Comparison of ENCODE assay signal across 24 mouse cellular contexts in the genomic region with DNA sequence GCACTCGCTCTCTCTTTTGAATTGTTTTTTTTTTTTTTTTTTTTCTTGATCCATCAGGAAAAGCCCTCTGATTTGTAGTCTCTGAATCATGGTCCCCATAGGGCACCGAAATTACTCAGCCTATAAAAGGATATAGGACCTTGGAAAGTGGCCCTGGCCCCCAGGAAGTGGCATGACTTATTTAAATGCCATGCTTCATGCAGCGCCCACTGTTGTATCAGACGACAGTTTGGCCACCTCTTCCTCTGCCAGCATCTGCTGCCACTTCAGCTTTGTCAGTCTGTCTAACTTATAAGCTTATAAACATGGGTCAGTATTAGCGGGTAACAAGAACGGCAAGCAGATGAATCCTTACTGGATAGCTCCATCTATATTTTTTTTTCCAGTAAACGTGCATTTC. TPM values are rescaled to one million over a fixed set of nuclear protein-coding genes. Genes with fewer than 3 reads are reported as not detected.
DNase-seq lines count a peak whose midpoint lies in the region; ATAC-seq and TF ChIP-seq lines count a peak whose summit lies in the region.
"Had no signal": no experiment of that assay in that cellular context is flagged by ENCODE, and none has a peak within 500 bp of the region (broad histone marks: within the 10 kb centered on the region; RNA-seq: fewer than 3 reads in every experiment).

No protein-coding gene starts in this region.

- DNase-seq in midbrain, embryonic 11.5 days (ENCODE audit: low spot score, missing footprints) = peak; percentile 44
- no peak for DNase-seq in midbrain, embryonic 10.5 days (ENCODE audit: low spot score)
- DNase-seq in adrenal gland, adult 8-10 months = peak; percentile 17
- DNase-seq in adrenal gland, postnatal 14 days = peak; percentile 63
- DNase-seq in right cerebral cortex, adult 18-20 months = no peak
- no peak for DNase-seq in lung, adult 2 months
- DNase-seq: cerebellum, adult 11 months; cerebellum, adult 8-10 months; cerebellum, postnatal 14 days; embryo, embryonic 11 days; gastrocnemius, postnatal 36 days; heart, adult 18-20 months; heart, postnatal 14 days had no signal

- H3K27ac ChIP-seq in midbrain, embryonic 11.5 days (ENCODE audit: low read depth, low read length) = no peak overlapping the region
- no peak overlapping the region for H3K27ac ChIP-seq in midbrain, embryonic 10.5 days (replicated peaks)
- H3K27ac ChIP-seq: embryonic facial prominence, embryonic 15.5 days; forebrain, embryonic 10.5 days; heart, embryonic 15.5 days; hindbrain, embryonic 13.5 days; hindbrain, postnatal 0 days had no signal

- H3K27me3 ChIP-seq in midbrain, embryonic 11.5 days (ENCODE audit: control insufficient read depth, insufficient read depth, low read length) = no peaks in the 10 kb centered on the region
- no peaks in the 10 kb centered on the region for H3K27me3 ChIP-seq in midbrain, embryonic 10.5 days (ENCODE audit: low read depth, poor library complexity, severe bottlenecking)
- H3K27me3 ChIP-seq: embryonic facial prominence, embryonic 15.5 days; heart, embryonic 15.5 days; hindbrain, embryonic 13.5 days had no signal

- 91% methylated on average over 7 of the region's 7 CpGs for WGBS in midbrain, embryonic 11.5 days
- WGBS in midbrain, embryonic 10.5 days = 92% methylated on average over 7 of the region's 7 CpGs
- 84% methylated on average over 7 of the region's 7 CpGs for WGBS in lung, adult 2 months

- H3K36me3 ChIP-seq in midbrain, embryonic 11.5 days (ENCODE audit: control insufficient read depth, insufficient read depth, low read length) = no peaks in the 10 kb centered on the region
- no peaks in the 10 kb centered on the region for H3K36me3 ChIP-seq in midbrain, embryonic 10.5 days
- H3K36me3 ChIP-seq: embryonic facial prominence, embryonic 15.5 days; forebrain, embryonic 10.5 days; heart, embryonic 15.5 days; hindbrain, embryonic 13.5 days had no signal

- no peaks in the 10 kb centered on the region for H3K9me3 ChIP-seq in midbrain, embryonic 11.5 days (ENCODE audit: control insufficient read depth, low read length)
- H3K9me3 ChIP-seq in midbrain, embryonic 10.5 days (replicated peaks) = no peaks in the 10 kb centered on the region
- H3K9me3 ChIP-seq: embryonic facial prominence, embryonic 15.5 days; forebrain, embryonic 10.5 days; heart, embryonic 15.5 days; hindbrain, embryonic 13.5 days had no signal

- no peak for TF ChIP-seq CTCF in lung, adult 2 months (IDR thresholded peaks at IDR 0.05; ENCODE audit: insufficient read depth, low read length)

- no peak for TF ChIP-seq POLR2A in lung, adult 2 months (IDR thresholded peaks at IDR 0.05; ENCODE audit: borderline replicate concordance, extremely low read depth, low read depth, low read length)

- H3K4me2 ChIP-seq in midbrain, embryonic 11.5 days = no peak overlapping the region
- H3K4me2 ChIP-seq: embryonic facial prominence, embryonic 15.5 days; heart, embryonic 11.5 days; heart, embryonic 15.5 days; hindbrain, embryonic 13.5 days had no signal

- no peak for ATAC-seq in midbrain, embryonic 11.5 days (ENCODE audit: low FRiP score)
- ATAC-seq: forebrain, embryonic 14.5 days; hindbrain, postnatal 0 days had no signal

- H3K9ac ChIP-seq in midbrain, embryonic 11.5 days (ENCODE audit: low read length) = no peak overlapping the region
- H3K9ac ChIP-seq: embryonic facial prominence, embryonic 15.5 days; heart, embryonic 15.5 days; hindbrain, embryonic 13.5 days had no signal

- no peaks in the 10 kb centered on the region for H3K4me1 ChIP-seq in midbrain, embryonic 11.5 days (ENCODE audit: control insufficient read depth, insufficient read depth, low read length)
- no peaks in the 10 kb centered on the region for H3K4me1 ChIP-seq in midbrain, embryonic 10.5 days
- no peaks in the 10 kb centered on the region for H3K4me1 ChIP-seq in lung, adult 2 months (ENCODE audit: control insufficient read depth, insufficient read depth, low read length)

- H3K4me3 ChIP-seq in midbrain, embryonic 11.5 days (ENCODE audit: low read depth, low read length) = no peak overlapping the region
- H3K4me3 ChIP-seq in midbrain, embryonic 10.5 days = no peak overlapping the region
- H3K4me3 ChIP-seq in lung, adult 2 months (replicated peaks; ENCODE audit: extremely low read depth, low read depth, low read length) = no peak overlapping the region
- H3K4me3 ChIP-seq: embryonic facial prominence, embryonic 15.5 days; erythroblast, embryonic 14.5 days; forebrain, embryonic 10.5 days; heart, embryonic 15.5 days; hindbrain, embryonic 13.5 days had no signal

RNA-seq across cellular contexts. Expression of a gene that starts 19.2 kb away (rescaled TPM):
- 1.4 and 2.5 TPM in 2 replicates for polyA plus RNA-seq in midbrain, embryonic 11.5 days (2014; fragmentation: Nextera tagmentation; extraction: Ambion mirVana)
- 2.4 and 3.4 TPM in 2 replicates for polyA plus RNA-seq in midbrain, embryonic 10.5 days (2016; fragmentation: Nextera tagmentation; extraction: Ambion mirVana)
- 1 to 10 TPM; 3.3 to 5.9 (median 4.4) TPM for total RNA-seq in adrenal gland, adult 8-10 months (2022)
- 0.86 and 4.1 TPM in 2 replicates for total RNA-seq in adrenal gland, postnatal 14 days (2021)
- 16.8 and 19.8 TPM in 2 replicates for polyA plus RNA-seq in lung, adult 2 months (2012; rRNA removed)

RNA-seq across cellular contexts. Expression of a gene that starts 22.8 kb away (rescaled TPM):
- polyA plus RNA-seq in midbrain, embryonic 11.5 days (2014; fragmentation: Nextera tagmentation; extraction: Ambion mirVana) = 6.1 and 6.6 TPM in 2 replicates
- polyA plus RNA-seq in midbrain, embryonic 10.5 days (2016; fragmentation: Nextera tagmentation; extraction: Ambion mirVana) = 9.3 and 11.1 TPM in 2 replicates
- total RNA-seq in adrenal gland, adult 8-10 months (2022) = 1 to 10 TPM; 1.7 to 5.9 (median 3.8) TPM
- 10.7 and 13.2 TPM in 2 replicates for total RNA-seq in adrenal gland, postnatal 14 days (2021)
- 24.3 and 29.4 TPM in 2 replicates for polyA plus RNA-seq in lung, adult 2 months (2012; rRNA removed)

RNA-seq across cellular contexts. Expression of a gene that starts 52.8 kb away (rescaled TPM):
- 0.18 and 0.21 TPM in 2 replicates for polyA plus RNA-seq in midbrain, embryonic 11.5 days (2014; fragmentation: Nextera tagmentation; extraction: Ambion mirVana)
- polyA plus RNA-seq in midbrain, embryonic 10.5 days (2016; fragmentation: Nextera tagmentation; extraction: Ambion mirVana) = 0.05 and 0.09 TPM in 2 replicates
- total RNA-seq in adrenal gland, adult 8-10 months (2022) = under 1 TPM in 2 of 4 experiments, not detected in 2; 0.10 to 0.23 TPM
- 0.26 and 0.45 TPM in 2 replicates for total RNA-seq in adrenal gland, postnatal 14 days (2021)
- polyA plus RNA-seq in lung, adult 2 months (2012; rRNA removed) = 0.09 and 0.18 TPM in 2 replicates
- total RNA-seq: common myeloid progenitor, adult 5-6 weeks; gastrocnemius, adult 8-10 months; gastrocnemius, postnatal 36 days; hematopoietic stem cell, adult 5-6 weeks; hindbrain, postnatal 0 days had no signal
- polyA plus RNA-seq: erythroblast, embryonic 14.5 days; forebrain, embryonic 10.5 days had no signal

Comparison
In these comparisons a context has a peak if more than half of its experiments do, and no peak if none do; other contexts are left out.
1. DNase-seq: peak in midbrain, embryonic 11.5 days (single experiment), adrenal gland, adult 8-10 months (single experiment) and adrenal gland, postnatal 14 days (single experiment); none in midbrain, embryonic 10.5 days (single experiment), right cerebral cortex, adult 18-20 months (single experiment) and lung, adult 2 months (single experiment).